Comparison of ENCODE assay signal across 8 mouse cellular contexts in the genomic region with DNA sequence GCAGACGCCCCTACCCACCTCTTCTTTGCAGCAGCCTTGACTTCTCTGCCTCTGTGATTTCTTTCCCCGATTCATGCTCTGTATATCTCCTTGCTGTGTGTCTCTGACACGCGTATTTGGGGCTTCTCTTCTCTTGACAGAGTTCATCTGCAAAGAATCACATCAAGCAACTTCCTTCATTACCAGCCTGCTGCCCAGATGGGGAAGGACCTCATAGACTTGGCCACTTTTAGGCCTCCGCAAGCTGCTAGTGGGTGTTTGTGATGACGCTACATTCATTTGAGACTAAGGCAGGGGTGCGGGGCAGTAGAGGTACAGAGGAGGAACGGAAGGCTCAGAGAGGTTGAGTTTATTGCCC. TPM values are rescaled to one million over a fixed set of nuclear protein-coding genes. Genes with fewer than 3 reads are reported as not detected.
A peak's percentile ranks its signal among the peaks of the same experiment; 100 is the strongest.
DNase-seq lines count a peak whose midpoint lies in the region; ATAC-seq lines count a peak whose summit lies in the region.

No protein-coding gene starts in this region.

- H3K9ac ChIP-seq in forebrain, embryonic 11.5 days (ENCODE audit: low read length) = peak overlapping the region; percentile 62

- H3K4me1 ChIP-seq in forebrain, embryonic 11.5 days (replicated peaks; ENCODE audit: control insufficient read depth, insufficient read depth, low read length) = no peaks in the 10 kb centered on the region

- intact Hi-C loops in left cerebral cortex, postnatal 4 days (cut with DNase I) = no loop called here
- intact Hi-C loops in gastrocnemius, postnatal 14 days (cut with DNase I; ENCODE audit: low total_unique reads) = no loop called here

- peak overlapping the region; percentile 66 for H3K4me2 ChIP-seq in forebrain, embryonic 11.5 days (ENCODE audit: low read depth, low read length, severe bottlenecking)

- no peaks in the 10 kb centered on the region for H3K36me3 ChIP-seq in forebrain, embryonic 11.5 days (ENCODE audit: control insufficient read depth, insufficient read depth, low read length)

- no peaks in the 10 kb centered on the region for H3K9me3 ChIP-seq in forebrain, embryonic 11.5 days (ENCODE audit: control insufficient read depth, low read length)

- peak; percentile 12 for DNase-seq in left cerebral cortex, adult 11 months (ENCODE audit: low spot score)
- no peak for DNase-seq in left cerebral cortex, postnatal 4 days
- DNase-seq in MEL-GATA-1-ER (ENCODE audit: extremely low read depth, low read depth) = peak; percentile 10
- no peak for DNase-seq in forebrain, embryonic 11.5 days (ENCODE audit: low spot score)
- peak; percentile 28 for DNase-seq in layer of hippocampus, adult 11-12 months (ENCODE audit: low spot score)
- peak; percentile 3 for DNase-seq in lung, postnatal 36 days
- peak; percentile 31 for DNase-seq in telencephalon, adult 2 months (ENCODE audit: low read depth, low spot score)
- DNase-seq in gastrocnemius, postnatal 14 days = no peak

- 36% methylated on average over 8 of the region's 8 CpGs for WGBS in forebrain, embryonic 11.5 days

- no peak for ATAC-seq in forebrain, embryonic 11.5 days (replicated peaks; ENCODE audit: low FRiP score)

- H3K4me3 ChIP-seq in forebrain, embryonic 11.5 days (ENCODE audit: low read depth, low read length) = peak overlapping the region; percentile 53

- no peaks in the 10 kb centered on the region for H3K27me3 ChIP-seq in forebrain, embryonic 11.5 days (ENCODE audit: control insufficient read depth, insufficient read depth, low read length)

- no peak overlapping the region for H3K27ac ChIP-seq in forebrain, embryonic 11.5 days (ENCODE audit: low read depth, low read length)

RNA-seq across cellular contexts. Expression of gene Mks1, which starts 0.6 kb away (rescaled TPM):
- total RNA-seq in left cerebral cortex, postnatal 4 days (2021) = 1 to 10 TPM; 7.4 to 7.6 TPM
- 15.6 and 17.2 TPM in 2 replicates for polyA plus RNA-seq in forebrain, embryonic 11.5 days (2014; fragmentation: Nextera tagmentation; extraction: Ambion mirVana)
- 1 to 10 TPM; 1.9 to 2.3 TPM for total RNA-seq in gastrocnemius, postnatal 14 days (2021)

RNA-seq across cellular contexts. Expression of gene Epx, which starts 21.8 kb away (rescaled TPM):
- total RNA-seq in left cerebral cortex, postnatal 4 days (2021) = under 1 TPM; 0.22 to 0.40 TPM
- polyA plus RNA-seq in forebrain, embryonic 11.5 days (2014; fragmentation: Nextera tagmentation; extraction: Ambion mirVana) = 0.07 TPM in 1 of 2 replicates, not detected in the other
- total RNA-seq in gastrocnemius, postnatal 14 days (2021) = not detected

RNA-seq across cellular contexts. Expression of gene Lpo, which starts 25.5 kb away (rescaled TPM):
- total RNA-seq in left cerebral cortex, postnatal 4 days (2021) = 1 to 10 TPM in 1 of 2 experiments, under 1 TPM in 1; 0.30 to 1.0 TPM
- 0.28 and 1.0 TPM in 2 replicates for polyA plus RNA-seq in forebrain, embryonic 11.5 days (2014; fragmentation: Nextera tagmentation; extraction: Ambion mirVana)
- not detected for total RNA-seq in gastrocnemius, postnatal 14 days (2021)

RNA-seq across cellular contexts. Expression of gene Olfr462, which starts 38.5 kb away (rescaled TPM):
- not detected for total RNA-seq in left cerebral cortex, postnatal 4 days (2021)
- not detected in 2 replicates for polyA plus RNA-seq in forebrain, embryonic 11.5 days (2014; fragmentation: Nextera tagmentation; extraction: Ambion mirVana)
- total RNA-seq in gastrocnemius, postnatal 14 days (2021) = not detected

RNA-seq across cellular contexts. Expression of gene Olfr463, which starts 43.6 kb away (rescaled TPM):
- total RNA-seq in left cerebral cortex, postnatal 4 days (2021) = not detected
- not detected in 2 replicates for polyA plus RNA-seq in forebrain, embryonic 11.5 days (2014; fragmentation: Nextera tagmentation; extraction: Ambion mirVana)
- total RNA-seq in gastrocnemius, postnatal 14 days (2021) = not detected

Comparison
In these comparisons a context has a peak if more than half of its experiments do, and no peak if none do; other contexts are left out.
1. DNase-seq: peak in left cerebral cortex, adult 11 months (single experiment), MEL-GATA-1-ER (single experiment), layer of hippocampus, adult 11-12 months (single experiment), lung, postnatal 36 days (single experiment) and telencephalon, adult 2 months (single experiment); none in left cerebral cortex, postnatal 4 days (single experiment), forebrain, embryonic 11.5 days (single experiment) and gastrocnemius, postnatal 14 days (single experiment).